Mouse (Mus musculus): Measurements from ENCODE around the gene Jdp2. TPM values are rescaled to one million over a fixed set of nuclear protein-coding genes. Genes with fewer than 3 reads are reported as not detected.

Gene Jdp2
- total RNA-seq, 2 experiments from 2014 or later, result 14.8 to 16.5 TPM

DNA sequence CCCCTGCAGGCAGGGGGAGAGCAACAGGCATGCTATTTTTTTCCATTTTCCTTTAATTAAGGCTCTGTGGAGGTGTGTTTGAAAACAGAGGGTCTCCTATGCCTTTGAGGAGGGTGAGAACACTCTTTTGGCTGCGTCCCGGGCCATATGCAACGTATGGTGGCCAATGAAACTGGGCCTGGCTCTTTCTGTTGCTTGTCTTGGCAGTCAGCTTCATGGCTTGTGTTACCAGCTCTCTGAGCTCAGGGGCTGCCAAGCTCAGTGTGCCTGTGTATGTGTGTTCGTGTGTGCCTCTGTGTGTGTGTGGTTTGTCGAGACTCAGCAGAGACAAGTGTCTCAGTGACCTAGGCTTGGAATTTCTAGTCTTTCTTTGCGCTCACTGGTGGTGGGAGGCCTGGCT, 2.7 kb downstream of the Jdp2 start:
- DNase-seq, result no peak

DNA sequence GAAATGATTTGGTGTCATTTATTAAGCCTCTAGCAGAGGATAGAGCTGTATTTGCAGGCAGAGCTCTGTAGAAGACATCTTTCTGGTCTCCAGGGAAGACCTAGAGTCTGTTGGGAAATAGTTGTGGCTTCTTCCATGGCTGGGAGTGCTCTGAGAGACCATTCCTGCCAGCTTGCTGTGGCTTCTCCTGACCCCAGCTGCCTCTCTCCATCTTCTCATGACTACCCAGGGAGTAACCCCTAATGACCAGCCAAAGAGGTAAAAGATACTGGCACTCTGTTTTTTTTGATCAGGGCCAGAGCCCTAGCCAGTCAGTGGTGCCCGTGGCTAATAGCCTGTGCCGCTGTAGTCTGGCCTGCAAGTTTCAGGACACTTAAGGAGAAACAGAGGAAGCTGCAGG, 3.3 kb downstream of the Jdp2 start:
- DNase-seq, result no peak

DNA sequence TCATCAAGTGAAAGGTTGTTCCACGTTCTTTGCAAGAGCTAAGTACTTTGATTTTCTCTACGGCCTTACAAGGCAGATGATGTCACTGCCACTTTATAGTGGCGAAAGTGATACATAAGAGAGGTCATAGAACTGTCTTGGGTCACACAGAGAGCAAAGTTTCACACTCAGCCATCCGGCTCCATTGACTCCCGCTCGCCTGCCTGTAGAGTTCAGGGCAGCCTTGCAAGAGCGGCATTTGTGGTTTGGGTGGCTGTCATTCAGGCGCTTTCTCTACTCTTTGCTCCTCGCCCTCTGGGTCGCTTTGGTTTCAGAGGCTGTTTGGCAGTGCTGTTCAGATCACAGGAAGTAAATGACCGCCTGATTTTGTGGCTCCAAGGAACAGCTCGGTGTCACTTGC, 4.0 kb downstream of the Jdp2 start:
- no peak for DNase-seq

DNA sequence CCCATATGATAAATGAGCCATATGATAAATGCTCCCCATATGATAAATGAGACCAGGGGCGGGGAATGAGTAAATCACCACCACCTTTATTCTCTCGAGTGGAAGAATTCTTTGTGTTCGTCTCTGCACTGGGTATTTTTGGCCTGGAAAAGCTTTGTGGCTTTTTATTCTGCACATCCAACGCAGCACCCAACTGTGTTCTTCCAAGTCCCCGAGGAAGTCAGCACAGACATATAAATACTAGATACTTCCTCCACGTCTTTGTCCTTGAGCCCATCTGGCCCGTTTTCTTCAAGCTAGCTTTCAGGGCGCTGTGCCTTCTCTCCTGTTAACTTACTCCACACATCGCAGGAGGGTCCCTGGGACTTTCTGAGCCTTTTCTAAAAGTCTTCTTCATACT, 4.9 kb downstream of the Jdp2 start:
- DNase-seq, result no peak

DNA sequence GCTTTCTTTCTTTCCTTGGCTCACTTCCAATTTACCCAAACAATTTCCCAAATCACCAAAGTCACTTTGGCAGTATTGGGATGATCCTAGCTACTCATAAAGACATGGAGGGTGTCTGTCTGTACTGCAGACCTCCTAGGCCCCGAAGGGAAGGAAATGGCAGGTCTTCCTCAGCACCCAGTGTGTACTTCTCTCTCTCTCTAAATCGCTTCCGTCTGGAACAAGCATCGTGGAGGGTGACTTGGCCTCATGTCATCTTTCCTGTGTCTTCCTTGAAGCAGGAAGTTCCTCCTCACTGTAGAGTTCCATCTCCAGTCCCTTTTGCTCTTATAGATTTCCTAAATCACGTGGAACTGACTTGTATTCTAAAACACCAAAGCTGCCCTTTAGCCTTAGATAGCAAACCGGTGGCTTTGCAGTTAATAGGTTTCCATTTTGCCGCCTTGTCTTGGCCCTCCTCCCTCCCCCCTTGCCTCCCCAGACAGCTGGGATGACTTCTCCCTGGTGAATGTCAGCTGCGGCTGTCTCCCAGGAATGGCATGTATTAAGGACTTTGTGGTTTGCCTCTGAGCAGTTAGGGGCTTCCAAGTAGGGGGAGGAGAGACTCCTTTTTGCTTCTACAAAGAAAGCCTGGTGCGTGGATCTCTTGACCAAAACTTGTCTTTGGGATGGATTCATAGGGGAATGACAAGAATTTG, 5.6 kb downstream of the Jdp2 start:
- DNase-seq, result peak in 1 of 2 experiments; percentile 49

DNA sequence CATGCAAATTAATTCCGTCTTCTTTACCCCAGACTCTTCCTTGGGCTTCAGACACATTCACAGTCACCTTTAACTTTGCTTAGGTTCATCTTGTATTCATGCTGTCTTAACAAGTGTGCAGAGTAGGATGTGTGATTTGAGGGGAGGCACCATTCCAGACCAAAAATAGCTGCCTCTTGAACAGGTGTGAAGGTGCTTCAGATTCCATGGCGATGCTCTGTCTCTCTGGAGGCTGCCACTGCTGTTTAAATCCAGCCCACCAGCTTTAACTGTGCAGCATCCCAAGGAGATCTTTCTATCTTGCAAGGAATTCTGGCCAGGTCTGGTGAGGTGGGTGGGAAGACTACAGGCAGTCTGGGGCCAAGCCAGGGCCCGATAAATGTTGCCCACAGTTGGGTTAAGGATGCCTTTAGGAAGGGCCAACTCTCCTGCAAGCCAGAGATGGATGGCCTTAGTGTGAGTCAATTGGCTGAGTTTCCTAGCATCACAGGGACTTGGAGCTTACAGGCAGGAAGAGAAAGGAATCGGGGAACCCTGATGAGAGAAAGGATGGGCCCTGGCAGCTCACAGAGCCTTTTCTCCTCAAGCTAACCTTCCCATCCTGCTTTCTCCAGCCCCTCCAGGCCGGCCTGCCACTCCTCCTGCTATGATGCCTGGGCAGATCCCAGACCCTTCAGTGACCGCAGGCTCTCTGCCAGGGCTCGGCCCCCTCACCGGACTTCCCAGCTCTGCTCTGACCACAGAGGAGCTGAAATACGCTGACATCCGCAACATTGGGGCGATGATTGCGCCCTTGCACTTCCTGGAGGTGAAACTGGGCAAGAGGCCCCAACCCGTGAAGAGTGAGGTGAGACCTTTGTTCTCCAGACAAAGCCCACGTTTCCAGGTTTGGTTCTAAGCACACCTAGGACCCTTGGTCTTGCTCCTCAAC, 9.0 kb downstream of the Jdp2 start:
- DNase-seq, result no peak

DNA sequence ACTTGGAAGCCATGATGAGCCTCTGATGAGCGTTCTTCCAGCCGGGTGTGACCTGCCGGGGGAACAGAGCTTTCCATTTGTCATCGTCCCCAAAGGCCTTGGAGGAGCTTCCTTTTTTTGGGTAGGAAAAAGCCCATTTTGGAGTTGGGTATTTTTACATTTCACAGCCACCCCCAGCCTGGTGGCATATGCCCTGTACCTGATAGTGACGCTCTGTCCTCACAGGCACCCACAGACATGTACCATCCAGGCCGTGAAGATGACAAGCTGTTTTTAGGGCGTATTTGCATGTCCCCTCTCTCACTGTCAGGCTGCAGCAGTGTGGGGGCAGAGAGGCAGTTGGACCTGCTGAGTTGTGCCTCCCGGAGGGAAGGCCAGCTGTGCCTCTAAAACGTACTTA, 11.3 kb downstream of the Jdp2 start:
- DNase-seq, result no peak

DNA sequence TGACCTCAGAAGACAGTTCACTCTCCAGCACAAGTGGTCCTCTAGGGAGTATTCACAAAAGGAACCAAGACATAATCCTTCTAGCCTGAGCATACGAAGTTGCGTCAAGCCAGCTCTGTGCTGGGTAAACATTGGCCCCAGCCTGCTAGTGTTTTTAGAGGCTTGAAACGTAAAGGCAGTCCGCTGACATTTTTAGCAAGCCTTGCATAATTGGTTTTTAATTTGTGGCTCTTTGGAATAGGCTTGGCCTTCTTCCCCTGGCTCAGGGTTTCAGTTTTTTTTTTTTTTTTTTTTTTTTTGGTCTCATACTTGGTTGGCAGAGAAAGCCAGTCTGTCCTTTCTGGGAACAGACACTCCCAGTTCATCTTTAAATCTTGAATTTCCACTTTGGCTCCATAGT, 15.3 kb downstream of the Jdp2 start:
- DNase-seq, result no peak

DNA sequence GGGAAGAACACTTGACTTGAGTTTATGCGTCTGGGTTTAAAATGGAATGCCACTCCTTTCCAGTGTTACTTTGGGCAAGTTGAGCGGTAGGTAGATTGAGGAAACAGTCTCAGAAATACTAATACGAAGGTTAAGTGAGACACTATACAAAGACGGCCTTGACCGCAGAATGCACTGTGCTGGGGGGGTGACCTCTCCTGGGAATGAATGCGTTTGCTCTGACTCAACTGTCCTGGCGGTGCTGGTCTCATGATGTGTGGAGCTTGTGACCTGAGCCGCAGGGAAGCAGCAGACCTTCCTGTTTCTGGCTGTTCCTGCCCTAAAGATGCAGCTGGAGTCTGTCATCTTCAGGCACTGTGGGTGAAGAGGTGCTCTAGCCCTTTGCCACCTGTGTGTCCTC, 16.7 kb downstream of the Jdp2 start:
- DNase-seq, result no peak

DNA sequence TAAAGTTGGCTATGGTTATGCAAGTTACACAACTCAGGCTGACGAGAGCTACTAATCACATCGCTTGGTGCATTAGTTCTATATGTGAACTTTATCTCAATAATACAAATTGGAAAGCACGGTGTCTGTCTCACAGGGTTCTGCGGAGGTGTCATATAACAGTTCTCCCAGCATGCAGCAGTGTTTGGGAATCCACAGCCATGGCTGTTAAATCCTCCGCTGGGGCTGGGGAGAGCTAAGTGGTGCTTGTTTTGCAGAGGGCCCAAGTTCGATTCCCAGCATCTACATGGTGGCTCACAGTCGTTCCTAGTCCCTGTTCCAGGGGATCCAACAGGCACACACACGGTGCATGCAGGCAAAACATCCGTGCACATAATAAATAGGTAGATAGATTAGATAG, 19.1 kb downstream of the Jdp2 start:
- DNase-seq, result no peak

DNA sequence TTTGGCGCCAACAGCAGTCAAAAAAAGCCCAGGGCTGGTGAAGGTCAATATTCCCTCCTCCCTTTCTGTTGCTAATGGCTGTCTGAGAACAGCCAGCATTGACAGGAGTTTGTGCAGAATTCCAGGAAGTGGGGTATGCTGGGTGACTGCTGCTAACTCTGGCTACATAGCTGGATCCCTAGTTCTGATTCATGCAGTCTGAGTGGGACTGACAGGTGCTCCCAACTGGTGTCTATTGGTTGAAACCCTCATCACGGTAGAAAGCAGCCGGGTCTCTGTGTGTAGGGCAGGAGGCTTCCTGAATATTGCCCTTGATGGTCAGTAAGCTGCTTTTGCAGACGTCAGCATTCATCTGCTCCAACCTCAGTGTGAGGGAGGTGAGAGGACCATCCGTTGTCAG, 19.6 kb downstream of the Jdp2 start:
- DNase-seq, result no peak

DNA sequence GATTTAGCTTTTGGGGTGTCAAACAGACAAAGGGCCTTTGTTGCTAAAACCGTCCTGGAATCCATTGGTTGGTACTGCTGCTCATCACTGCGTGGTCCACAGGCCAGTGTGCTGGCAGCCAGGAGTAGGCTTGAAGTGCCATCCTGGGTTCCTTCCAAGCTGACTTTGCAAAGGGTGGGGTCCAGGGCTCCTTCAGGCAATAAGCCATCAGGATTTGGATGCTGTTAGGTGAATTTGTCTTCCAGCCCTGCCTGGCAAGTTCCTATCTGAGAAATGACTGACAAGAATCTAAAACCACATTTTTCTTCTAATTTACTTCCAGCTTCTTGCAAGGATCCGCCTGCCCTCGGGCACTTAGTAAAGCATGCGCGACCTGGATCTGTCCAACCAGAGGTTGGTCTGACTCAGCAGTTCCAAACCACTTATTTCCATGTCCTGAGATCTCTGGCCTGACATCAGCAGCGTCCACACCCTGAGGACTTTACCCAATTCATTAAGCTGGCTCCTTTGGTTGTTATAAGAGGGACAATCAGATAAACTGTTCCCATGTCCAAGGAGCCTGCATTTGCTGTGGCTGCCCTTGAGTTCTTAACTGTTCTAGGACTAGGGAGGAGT, 20.6 kb downstream of the Jdp2 start:
- no peak for DNase-seq

DNA sequence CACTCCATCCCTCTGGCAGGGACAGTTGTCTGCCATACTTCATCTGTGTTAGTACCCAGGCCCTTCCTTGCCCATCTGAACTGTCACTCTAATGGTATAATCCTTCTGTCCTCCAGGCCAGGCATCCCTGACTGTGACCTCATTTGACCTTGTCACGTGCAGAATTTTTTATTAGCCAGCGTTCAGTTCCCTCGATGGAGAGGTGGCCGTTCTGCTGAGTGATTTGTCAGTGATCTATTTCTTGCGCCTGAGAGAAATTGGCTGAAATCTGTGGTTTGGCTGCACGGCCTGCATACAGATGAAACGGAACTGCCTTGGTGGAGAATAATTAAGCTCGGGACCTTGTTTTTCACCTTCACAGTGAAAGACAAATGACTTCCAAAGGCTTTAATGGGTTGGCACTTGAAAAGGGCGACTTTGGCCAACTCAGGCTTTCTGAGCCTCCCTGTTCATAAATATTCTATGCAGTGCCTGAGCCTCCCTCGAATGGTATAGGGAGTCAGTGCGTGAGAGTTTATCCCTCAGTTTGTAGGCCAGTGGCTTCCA, 21.1 kb downstream of the Jdp2 start:
- DNase-seq, result no peak

DNA sequence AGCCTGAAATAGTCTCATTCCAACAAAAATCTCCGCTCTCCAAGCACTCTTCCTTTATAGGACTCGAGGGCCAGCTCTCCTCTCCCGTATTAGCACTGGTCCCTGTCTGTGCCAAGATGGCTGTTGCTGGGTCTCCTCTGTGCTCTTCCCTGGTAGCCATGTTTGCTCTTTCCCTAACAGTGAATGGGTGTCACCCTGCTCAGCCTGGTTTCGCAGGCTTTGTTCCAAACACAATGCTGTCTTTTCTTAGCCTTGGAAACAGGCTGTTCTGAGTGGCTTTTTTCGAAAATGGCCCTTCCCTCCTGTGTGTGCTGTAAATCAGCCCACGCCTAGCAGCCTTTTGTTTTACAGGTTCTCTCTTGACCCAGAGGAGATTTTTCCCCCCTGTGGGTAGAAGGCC, 22.2 kb downstream of the Jdp2 start:
- DNase-seq, result no peak

DNA sequence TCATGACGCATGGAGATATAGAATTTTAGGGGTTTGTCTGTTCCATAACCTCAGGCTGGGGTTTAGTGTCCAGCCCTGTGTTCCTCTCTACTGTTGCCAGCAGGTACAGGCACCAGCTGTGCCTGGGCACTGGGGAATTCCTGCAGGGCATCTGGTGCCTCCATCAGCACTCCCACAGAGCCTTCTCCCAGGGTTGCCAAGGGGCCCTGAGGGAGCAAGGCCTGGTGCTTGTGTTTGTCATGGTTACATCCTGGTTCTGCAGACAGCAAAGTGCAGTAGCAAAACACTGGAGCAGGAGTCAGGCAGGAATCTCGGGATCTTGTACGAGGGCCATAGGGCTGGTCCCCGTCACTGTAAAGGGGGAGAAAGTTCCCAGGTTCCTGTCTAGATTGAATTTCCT, 22.8 kb downstream of the Jdp2 start:
- DNase-seq, result no peak

DNA sequence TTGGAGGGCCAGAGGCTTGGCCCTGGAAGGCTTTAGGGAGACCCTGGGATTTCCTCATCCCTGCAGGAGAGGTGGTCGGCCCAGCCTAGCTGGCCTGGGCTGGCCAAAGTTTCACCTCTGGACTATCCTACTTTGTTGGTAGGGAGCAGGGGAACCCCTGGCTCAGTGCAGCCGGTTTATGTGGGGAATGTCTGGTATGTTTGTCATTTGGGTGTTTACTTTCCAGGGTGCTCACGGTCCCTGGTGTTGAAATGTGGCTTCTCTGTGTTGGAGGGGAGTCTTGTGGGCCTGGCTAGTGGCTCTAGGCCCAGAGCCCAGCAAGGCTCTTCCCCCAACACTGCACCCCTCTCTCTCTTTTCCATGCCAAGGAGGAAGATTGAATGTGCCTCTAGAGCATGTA, 24.9 kb downstream of the Jdp2 start:
- DNase-seq, result no peak

DNA sequence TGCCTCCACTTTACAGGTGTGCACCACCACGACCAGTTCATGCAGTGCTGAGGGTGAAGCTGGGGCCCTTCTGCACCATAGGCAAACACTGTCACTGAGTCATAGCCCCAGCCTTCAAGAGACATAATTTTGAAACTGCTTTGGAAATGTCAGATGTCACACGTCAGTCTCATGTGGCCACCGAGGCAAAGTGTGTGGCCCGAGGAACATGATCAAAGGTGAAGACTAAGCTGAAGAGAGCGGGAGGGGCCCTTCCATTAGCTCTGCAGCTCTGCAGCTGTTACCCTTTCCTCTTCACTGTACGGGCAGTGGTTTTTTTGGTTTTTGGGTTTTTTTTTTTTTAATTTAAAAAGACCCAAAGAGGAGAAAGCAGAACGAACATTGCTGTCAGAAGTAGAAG, 25.8 kb downstream of the Jdp2 start:
- no peak for DNase-seq

DNA sequence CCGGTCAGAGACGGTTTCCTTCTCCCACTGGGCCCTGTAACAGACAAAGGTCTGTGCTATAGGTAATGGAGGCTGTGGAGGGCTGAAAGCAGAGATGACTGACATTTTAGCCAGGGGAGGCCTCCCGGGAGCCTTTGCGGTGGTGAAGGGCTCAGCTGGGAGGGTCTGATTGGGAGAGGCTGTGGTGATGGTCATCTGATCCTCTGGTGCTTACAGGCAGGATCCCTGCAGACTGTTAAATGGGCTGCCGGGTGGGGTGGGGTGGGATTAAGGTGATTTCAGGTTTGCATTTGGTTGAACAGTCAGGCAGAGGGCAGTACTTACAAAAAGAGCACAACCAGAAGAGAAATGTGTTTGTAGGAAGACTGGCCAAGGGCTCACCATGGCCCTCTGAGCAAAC, 27.0 kb downstream of the Jdp2 start:
- no peak for DNase-seq

DNA sequence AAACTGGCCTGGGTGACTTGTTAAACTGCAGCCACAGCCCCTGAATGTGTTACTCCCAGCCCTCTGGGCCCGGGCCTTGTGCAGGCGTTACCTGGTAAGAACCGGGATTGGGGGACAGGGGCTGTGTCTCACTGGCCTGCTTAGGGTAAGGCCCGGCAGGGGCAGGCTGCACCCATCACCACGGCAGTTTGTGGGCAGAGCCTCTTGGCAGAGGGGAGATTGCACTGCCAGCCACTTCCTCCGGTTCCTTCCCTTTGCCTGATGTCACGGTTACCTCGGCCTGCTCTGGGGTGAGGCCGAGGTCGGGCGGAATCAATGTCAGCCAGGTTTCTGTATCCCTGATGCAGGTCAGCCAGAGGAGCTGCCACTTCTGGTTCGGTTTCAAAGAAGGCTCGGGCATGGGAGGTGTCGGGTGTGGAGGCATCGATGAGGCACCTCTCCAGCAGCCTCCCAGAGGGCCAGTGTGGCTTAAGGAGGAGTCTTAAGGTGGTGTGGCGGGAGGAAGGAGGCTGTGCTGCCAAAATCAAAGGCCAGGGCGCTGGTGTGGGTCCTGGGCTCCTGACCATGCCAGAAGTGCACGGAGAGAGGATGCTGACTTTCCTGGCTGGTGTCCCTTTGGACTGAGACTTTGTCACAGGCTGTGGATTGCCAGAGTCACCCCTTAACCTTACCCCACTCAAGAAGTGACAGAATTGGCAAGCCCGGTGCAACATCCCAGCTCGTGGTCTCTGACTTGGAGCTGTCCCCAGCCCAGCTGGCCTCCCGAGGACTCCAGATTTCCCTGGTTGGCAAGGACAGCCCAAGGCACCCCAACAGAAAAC, 31.0 kb downstream of the Jdp2 start:
- peak; percentile 76 to 81 for DNase-seq

DNA sequence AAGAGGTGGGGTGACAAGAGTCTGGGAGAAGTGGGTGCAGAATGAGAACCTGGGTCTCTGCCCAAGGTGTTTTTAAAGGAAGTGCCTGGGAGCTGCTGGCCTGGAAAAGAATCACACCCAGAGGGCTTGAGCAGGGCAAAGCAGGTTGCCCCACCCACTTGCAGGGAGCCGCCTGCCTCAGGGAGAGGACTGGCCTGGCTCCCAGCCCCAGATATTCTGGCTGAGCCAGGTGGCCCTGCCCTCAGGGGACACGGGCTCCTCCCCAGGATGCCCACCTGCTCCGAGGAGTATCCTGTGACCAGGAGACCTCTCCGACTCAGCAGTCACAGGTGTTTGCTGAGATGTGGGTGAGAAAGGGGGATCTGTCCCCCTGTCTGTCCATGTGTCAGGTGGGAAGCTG, 32.4 kb downstream of the Jdp2 start:
- DNase-seq, result no peak

DNA sequence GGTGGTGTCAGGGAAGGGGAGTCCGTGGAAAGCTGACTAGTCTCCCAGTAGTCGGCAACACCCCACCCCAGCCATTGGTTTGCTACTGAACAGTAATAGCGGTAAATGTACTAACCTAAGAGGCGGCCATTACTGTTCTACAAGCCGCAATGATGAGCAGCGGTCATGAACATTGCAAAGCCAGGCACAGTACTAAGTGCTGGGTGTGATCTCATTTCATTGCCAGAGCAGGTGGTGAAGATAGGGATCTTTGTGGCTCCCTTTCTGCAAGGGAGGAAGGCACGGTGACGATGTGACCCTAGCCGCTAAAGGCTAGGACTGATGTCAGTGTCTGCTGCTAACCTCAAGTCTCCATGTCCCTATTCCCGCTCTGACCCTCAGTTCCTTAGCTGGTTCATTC, 33.5 kb downstream of the Jdp2 start:
- no peak for DNase-seq

DNA sequence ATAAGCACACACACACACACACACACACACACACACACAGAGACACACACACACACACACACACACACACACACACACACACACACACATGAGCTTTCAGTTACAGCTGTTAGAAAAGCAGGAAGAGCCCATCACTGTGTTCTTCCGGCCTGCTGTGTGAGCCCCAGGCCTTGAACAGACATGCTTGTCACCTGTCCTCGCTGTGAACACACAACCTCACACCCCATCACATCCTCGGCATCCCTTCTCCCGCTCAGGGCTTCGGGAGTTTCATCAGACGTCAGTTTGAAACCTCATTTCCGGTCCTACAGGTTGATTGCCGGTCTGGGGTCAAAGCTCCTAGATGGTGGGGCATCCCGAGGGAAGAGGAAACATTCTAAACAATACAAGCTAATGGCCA, 39.1 kb downstream of the Jdp2 start:
- no peak for DNase-seq

Measured in heart, adult 18-20 months (tissue).